Mouse (Mus musculus): ENCODE data around the gene Slfn8. TPM values are rescaled to one million over a fixed set of nuclear protein-coding genes. Genes with fewer than 3 reads are reported as not detected.

Gene Slfn8
- polyA plus RNA-seq (2015; fragmentation: Nextera tagmentation; extraction: Ambion mirVana) = 0.76 and 1.0 TPM in 2 replicates

GRCm38 (mm10) chr11:83020621-83021020, at the start of gene Slfn8:
Gene Slfn8 (minus strand): TSS chr11:83020810.
- Histone ChIP-seq H3K4me2 (ENCODE audit: low read depth, low read length) (peak within 1 kb of the TSS; percentile 68), H3K4me3 (ENCODE audit: low read depth, low read length) (peak within 1 kb of the TSS; percentile 48), H3K9me3 (ENCODE audit: low read length) (no peaks in the 10 kb centered on the region), H3K4me1 (ENCODE audit: insufficient read depth) (0 out of 2 replicates have a peak, but pooled peaks cover 3% of the 10 kb centered on the region), H3K27ac (ENCODE audit: low read depth) (peak within 1 kb of the TSS; percentile 83), H3K36me3 (replicated peaks; ENCODE audit: insufficient read depth, low read length) (no peaks in the 10 kb centered on the region), H3K27me3 (ENCODE audit: insufficient read depth, low read length) (no peaks in the 10 kb centered on the region), H3K9ac (replicated peaks) (peak within 1 kb of the TSS; percentile 53; the same call in 1 of the 2 replicates)
- WGBS (ENCODE audit: insufficient replicate concordance) = 30% methylated on average over 5 of the region's 5 CpGs
- DNase-seq (peak; percentile 45), ATAC-seq (no peak)
- no peak for TF ChIP-seq CTCF (IDR thresholded peaks at IDR 0.05; ENCODE audit: low read depth)
- no peak for TF ChIP-seq EP300 (IDR thresholded peaks at IDR 0.05; ENCODE audit: low read depth)

GRCm38 (mm10) chr11:83067982-83068694, 47.5 kb upstream of the Slfn8 start:
- ATAC-seq (no peak), DNase-seq (no peak)
- peaks cover 5% of the 10 kb centered on the region; the same call in 1 of the 2 replicates for H3K4me1 ChIP-seq (ENCODE audit: insufficient read depth)
- 71% methylated on average over 4 of the region's 4 CpGs for WGBS (ENCODE audit: insufficient replicate concordance)
- H3K27me3 ChIP-seq (ENCODE audit: insufficient read depth, low read length) = no peaks in the 10 kb centered on the region
- H3K36me3 ChIP-seq (replicated peaks; ENCODE audit: insufficient read depth, low read length) = peaks cover 19% of the 10 kb centered on the region
- TF ChIP-seq EP300 (IDR thresholded peaks at IDR 0.05; ENCODE audit: low read depth) (no peak), CTCF (IDR thresholded peaks at IDR 0.05; ENCODE audit: low read depth) (peak; percentile 61)
- H3K9me3 ChIP-seq (ENCODE audit: low read length) = no peaks in the 10 kb centered on the region
- H3K4me3 ChIP-seq (ENCODE audit: low read depth, low read length) = peak overlapping the region; percentile 49; the same call in 1 of the 2 replicates
- H3K9ac ChIP-seq (replicated peaks) = no peak overlapping the region
- 0 out of 2 replicates have a peak overlapping the region, but pooled peaks have one; percentile 78 for H3K27ac ChIP-seq (ENCODE audit: low read depth)
- H3K4me2 ChIP-seq (ENCODE audit: low read depth, low read length) = peak overlapping the region; percentile 54

GRCm38 (mm10) chr11:83066640-83067531, 46.3 kb upstream of the Slfn8 start:
- TF ChIP-seq CTCF (IDR thresholded peaks at IDR 0.05; ENCODE audit: low read depth) (no peak), EP300 (IDR thresholded peaks at IDR 0.05; ENCODE audit: low read depth) (0 out of 2 replicates have a peak, but pooled peaks have one; percentile 13)
- Histone ChIP-seq H3K27me3 (ENCODE audit: insufficient read depth, low read length) (no peaks in the 10 kb centered on the region), H3K9me3 (ENCODE audit: low read length) (no peaks in the 10 kb centered on the region), H3K4me2 (ENCODE audit: low read depth, low read length) (peak overlapping the region; percentile 54), H3K4me1 (ENCODE audit: insufficient read depth) (peaks cover 5% of the 10 kb centered on the region; the same call in 1 of the 2 replicates), H3K9ac (replicated peaks) (peak overlapping the region; percentile 72), H3K36me3 (replicated peaks; ENCODE audit: insufficient read depth, low read length) (peaks cover 19% of the 10 kb centered on the region), H3K4me3 (ENCODE audit: low read depth, low read length) (peak overlapping the region; percentile 49), H3K27ac (ENCODE audit: low read depth) (peak overlapping the region; percentile 78)
- ATAC-seq (peak; percentile 58), DNase-seq (peak; percentile 54)
- WGBS (ENCODE audit: insufficient replicate concordance) = 33% methylated on average over 11 of the region's 11 CpGs

GRCm38 (mm10) chr11:83065441-83066344, 45.1 kb upstream of the Slfn8 start:
- 13% methylated on average over 6 of the region's 6 CpGs for WGBS (ENCODE audit: insufficient replicate concordance)
- Histone ChIP-seq H3K4me2 (ENCODE audit: low read depth, low read length) (peak overlapping the region; percentile 54), H3K36me3 (replicated peaks; ENCODE audit: insufficient read depth, low read length) (peaks cover 19% of the 10 kb centered on the region), H3K27me3 (ENCODE audit: insufficient read depth, low read length) (no peaks in the 10 kb centered on the region), H3K27ac (ENCODE audit: low read depth) (peak overlapping the region; percentile 78), H3K4me1 (ENCODE audit: insufficient read depth) (peaks cover 5% of the 10 kb centered on the region; the same call in 1 of the 2 replicates), H3K9me3 (ENCODE audit: low read length) (no peaks in the 10 kb centered on the region), H3K9ac (replicated peaks) (peak overlapping the region; percentile 72), H3K4me3 (ENCODE audit: low read depth, low read length) (peak overlapping the region; percentile 49)
- TF ChIP-seq CTCF (IDR thresholded peaks at IDR 0.05; ENCODE audit: low read depth) = no peak
- no peak for TF ChIP-seq EP300 (IDR thresholded peaks at IDR 0.05; ENCODE audit: low read depth)
- DNase-seq (no peak), ATAC-seq (no peak)

GRCm38 (mm10) chr11:83064946-83065345, 44.3 kb upstream of the Slfn8 start, which contains the start of gene Slfn2:
Gene Slfn2 (plus strand): TSS chr11:83065112.
- peak within 1 kb of the TSS; percentile 78 for H3K27ac ChIP-seq (ENCODE audit: low read depth)
- DNase-seq = no peak
- H3K36me3 ChIP-seq (replicated peaks; ENCODE audit: insufficient read depth, low read length) = peaks cover 13% of the 10 kb centered on the region
- H3K27me3 ChIP-seq (ENCODE audit: insufficient read depth, low read length) = no peaks in the 10 kb centered on the region
- WGBS (ENCODE audit: insufficient replicate concordance) = 73% methylated on average over 2 of the region's 2 CpGs
- TF ChIP-seq CTCF (IDR thresholded peaks at IDR 0.05; ENCODE audit: low read depth) = no peak
- TF ChIP-seq EP300 (IDR thresholded peaks at IDR 0.05; ENCODE audit: low read depth) = no peak
- peaks cover 5% of the 10 kb centered on the region; the same call in 1 of the 2 replicates for H3K4me1 ChIP-seq (ENCODE audit: insufficient read depth)
- no peak for ATAC-seq
- peak within 1 kb of the TSS; percentile 72 for H3K9ac ChIP-seq (replicated peaks)
- H3K4me3 ChIP-seq (ENCODE audit: low read depth, low read length) = peak within 1 kb of the TSS; percentile 49
- H3K4me2 ChIP-seq (ENCODE audit: low read depth, low read length) = peak within 1 kb of the TSS; percentile 54
- no peaks in the 10 kb centered on the region for H3K9me3 ChIP-seq (ENCODE audit: low read length)
